Mouse (Mus musculus) fibroblast of lung, adult 2 months (primary cell): Measurements from ENCODE around the gene Nanos1.

ENCODE experiments used
- DNase-seq: peaks from one replicate; pipeline ENCODE4 v3.0.0-alpha.2; 2011; ENCODE audit warnings: low read depth

Gene Nanos1

GRCm38 (mm10) chr19:60788214-60788960 lies 32.6 kb downstream of the Nanos1 start:
- no peak for DNase-seq

- DNase-seq, result no peak
Measured at GRCm38 (mm10) chr19:60789452-60789851, 33.7 kb downstream of the Nanos1 start.

- DNase-seq, result peak; percentile 20
Measured at GRCm38 (mm10) chr19:60789919-60790506, 34.2 kb downstream of the Nanos1 start.

GRCm38 (mm10) chr19:60790551-60791161 lies 34.9 kb downstream of the Nanos1 start, which contains the start of gene Eif3a:
TSS of gene Eif3a (minus strand) at chr19:60790658.
- DNase-seq, result peak; percentile 71

- DNase-seq, result no peak
Measured at GRCm38 (mm10) chr19:60791164-60791563, 35.4 kb downstream of the Nanos1 start.

GRCm38 (mm10) chr19:60793170-60793707 lies 37.5 kb downstream of the Nanos1 start:
- DNase-seq, result no peak

GRCm38 (mm10) chr19:60795244-60795643 lies 39.5 kb downstream of the Nanos1 start:
- DNase-seq, result peak; percentile 60

GRCm38 (mm10) chr19:60797415-60797814 lies 41.6 kb downstream of the Nanos1 start:
- no peak for DNase-seq

GRCm38 (mm10) chr19:60799867-60800569 lies 44.2 kb downstream of the Nanos1 start:
- no peak for DNase-seq

GRCm38 (mm10) chr19:60804903-60805302 lies 49.1 kb downstream of the Nanos1 start:
- DNase-seq, result no peak
